Mouse (Mus musculus): ENCODE data around the gene Apobec4. TPM values are rescaled to one million over a fixed set of nuclear protein-coding genes. Genes with fewer than 3 reads are reported as not detected.

Apobec4 gene
- not detected in 2 replicates for polyA plus RNA-seq (2015; fragmentation: Nextera tagmentation; extraction: Ambion mirVana)

DNA sequence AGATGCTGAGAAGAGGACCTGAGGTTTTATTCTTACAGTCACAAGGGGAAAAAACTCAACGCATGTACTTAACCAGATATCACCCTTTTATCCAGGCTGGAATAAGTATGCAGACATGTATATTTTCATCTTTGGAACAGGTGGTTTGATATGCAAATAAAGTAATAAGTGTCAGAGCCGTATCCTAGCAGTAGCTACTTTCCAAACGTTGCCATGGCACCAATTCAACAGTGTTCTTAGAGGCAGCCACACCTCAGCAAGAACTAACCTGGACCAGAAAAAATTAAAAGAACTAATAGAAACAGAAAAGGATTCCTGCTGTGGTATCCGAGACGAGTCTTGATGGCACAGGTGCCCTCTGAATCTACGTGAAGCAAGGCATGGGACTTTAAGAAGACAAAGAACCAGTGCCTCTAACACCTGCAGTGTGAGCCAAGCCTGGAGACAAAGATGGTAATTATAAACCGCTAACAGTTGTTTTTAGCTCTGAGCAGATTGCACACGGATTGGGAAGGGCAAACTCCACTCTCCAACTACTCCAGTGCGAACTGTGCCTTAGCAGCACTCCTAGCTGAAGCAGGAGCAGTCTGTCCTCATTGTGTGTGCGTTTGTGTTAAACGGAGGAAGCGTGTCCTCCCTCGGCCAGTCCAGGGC is at the start of gene Apobec4:
Gene Apobec4 (plus strand): TSS at position 240 of the 654 bp plus-strand sequence.
- no peak for ATAC-seq (ENCODE audit: extremely low read depth, insufficient number of reproducible peaks, low FRiP score, low TSS enrichment)
- Histone ChIP-seq H3K4me1 (peaks cover 10% of the 10 kb centered on the region), H3K36me3 (no peaks in the 10 kb centered on the region), H3K27ac (replicated peaks) (no peak within 1 kb of the TSS), H3K9me3 (no peaks in the 10 kb centered on the region), H3K9ac (no peak within 1 kb of the TSS), H3K4me2 (no peak within 1 kb of the TSS), H3K27me3 (replicated peaks) (no peaks in the 10 kb centered on the region), H3K4me3 (no peak within 1 kb of the TSS)
- WGBS = 64% methylated on average over 13 of the region's 13 CpGs

DNA sequence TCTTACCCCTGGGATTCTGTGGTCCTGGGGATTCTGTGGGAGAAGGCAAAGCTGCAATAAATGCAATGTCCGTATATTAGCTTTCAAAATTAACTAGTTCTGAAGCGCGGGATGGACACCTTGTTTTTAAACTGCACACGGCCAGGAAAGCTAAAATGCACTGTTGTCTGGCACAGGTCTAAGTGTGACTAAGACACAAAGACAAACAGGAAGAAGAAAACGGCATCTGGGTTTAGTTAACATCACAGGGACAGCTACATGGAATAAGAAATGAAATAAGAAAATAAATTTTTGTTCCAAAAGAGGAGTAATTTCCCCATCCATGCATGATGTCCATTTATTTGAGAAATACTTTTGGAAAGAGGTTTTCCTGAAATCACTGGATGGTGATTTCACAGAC is 49.3 kb upstream of the Apobec4 start:
- no peak for ATAC-seq (ENCODE audit: extremely low read depth, insufficient number of reproducible peaks, low FRiP score, low TSS enrichment)
- Histone ChIP-seq H3K9ac (no peak overlapping the region), H3K4me3 (no peak overlapping the region), H3K9me3 (no peaks in the 10 kb centered on the region), H3K4me2 (no peak overlapping the region), H3K4me1 (peaks cover 33% of the 10 kb centered on the region), H3K27me3 (replicated peaks) (no peaks in the 10 kb centered on the region), H3K27ac (replicated peaks) (no peak overlapping the region), H3K36me3 (no peaks in the 10 kb centered on the region)
- WGBS = 83% methylated on average over 5 of the region's 5 CpGs

DNA sequence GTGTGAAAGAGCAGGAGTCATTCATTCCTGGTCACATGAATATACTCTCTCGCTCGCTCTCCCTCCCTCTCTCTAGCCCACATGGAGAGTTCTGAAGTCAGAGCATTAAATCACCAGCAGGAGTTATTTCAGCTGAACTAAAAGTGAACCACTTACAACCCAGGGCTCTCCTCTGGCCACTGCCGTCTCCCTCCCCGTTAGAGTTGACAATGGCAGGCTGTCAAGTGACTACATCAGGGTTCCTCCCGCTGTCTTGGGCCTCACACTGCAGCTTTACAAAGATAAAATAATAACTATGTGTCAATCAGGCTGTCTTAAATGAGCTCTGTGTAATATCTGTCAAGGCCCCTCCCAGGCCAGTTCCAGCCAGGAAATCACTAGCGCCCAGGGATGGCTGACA is 47.4 kb upstream of the Apobec4 start:
- 15% methylated on average over 6 of the region's 6 CpGs for WGBS
- H3K4me3 ChIP-seq = no peak overlapping the region
- H3K4me2 ChIP-seq = peak overlapping the region; percentile 49
- H3K9ac ChIP-seq = peak overlapping the region; percentile 52
- H3K9me3 ChIP-seq = no peaks in the 10 kb centered on the region
- no peaks in the 10 kb centered on the region for H3K27me3 ChIP-seq (replicated peaks)
- H3K36me3 ChIP-seq = no peaks in the 10 kb centered on the region
- peaks cover 33% of the 10 kb centered on the region for H3K4me1 ChIP-seq
- peak overlapping the region; percentile 90 for H3K27ac ChIP-seq (replicated peaks)
- ATAC-seq (ENCODE audit: extremely low read depth, insufficient number of reproducible peaks, low FRiP score, low TSS enrichment) = peak; percentile 58; the same call in 1 of the 2 replicates

DNA sequence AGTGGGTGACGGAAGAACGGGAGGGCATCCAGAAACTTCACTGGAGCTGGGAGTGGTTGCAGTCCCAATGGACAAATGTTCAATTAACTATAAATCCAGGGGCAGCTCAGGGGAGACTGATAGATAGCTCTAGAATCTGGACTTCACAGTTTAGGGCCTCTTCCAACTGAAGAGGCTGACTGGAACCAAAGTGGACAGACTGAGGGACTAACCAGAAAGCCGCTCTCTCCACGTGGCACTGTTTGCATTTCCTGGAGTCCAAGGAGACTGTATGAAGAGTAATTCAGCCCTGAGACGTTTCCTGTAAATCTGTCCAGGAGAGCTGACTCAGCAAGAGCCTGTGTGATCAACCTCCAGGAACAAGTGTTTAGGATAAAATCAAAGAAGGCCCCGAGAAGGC is 46.4 kb upstream of the Apobec4 start:
- H3K9ac ChIP-seq = no peak overlapping the region

DNA sequence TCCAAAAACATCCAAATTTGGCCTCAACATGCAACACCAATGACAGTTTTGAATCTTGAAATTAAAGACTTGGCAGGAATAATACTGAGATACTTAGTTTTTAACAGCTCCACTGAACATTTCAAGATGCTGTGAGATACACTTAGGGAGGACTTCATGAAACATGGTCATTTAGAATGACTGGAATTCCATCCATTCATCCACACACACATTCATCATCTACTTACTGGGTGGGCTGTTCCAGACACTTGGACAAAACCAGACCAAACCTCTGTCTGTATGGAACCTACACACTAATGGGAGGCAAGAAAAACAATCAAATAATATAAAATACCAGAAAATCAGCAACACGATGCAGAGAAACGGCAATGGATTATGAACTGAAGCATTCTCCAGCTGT is 42.8 kb upstream of the Apobec4 start:
- Histone ChIP-seq H3K36me3 (no peaks in the 10 kb centered on the region), H3K4me1 (peaks cover 18% of the 10 kb centered on the region), H3K27ac (replicated peaks) (no peak overlapping the region), H3K9me3 (no peaks in the 10 kb centered on the region), H3K9ac (no peak overlapping the region), H3K27me3 (replicated peaks) (no peaks in the 10 kb centered on the region), H3K4me2 (no peak overlapping the region), H3K4me3 (no peak overlapping the region)
- no peak for ATAC-seq (ENCODE audit: extremely low read depth, insufficient number of reproducible peaks, low FRiP score, low TSS enrichment)
- 73% methylated on average over 2 of the region's 2 CpGs for WGBS

More for the DNA sequence above, 46.4 kb upstream of the Apobec4 start:
- H3K4me1 ChIP-seq = peaks cover 33% of the 10 kb centered on the region
- no peaks in the 10 kb centered on the region for H3K9me3 ChIP-seq
- no peak overlapping the region for H3K4me2 ChIP-seq
- 46% methylated on average over 6 of the region's 6 CpGs for WGBS
- H3K36me3 ChIP-seq = no peaks in the 10 kb centered on the region
- no peak overlapping the region for H3K4me3 ChIP-seq
- ATAC-seq (ENCODE audit: extremely low read depth, insufficient number of reproducible peaks, low FRiP score, low TSS enrichment) = no peak
- peak overlapping the region; percentile 90 for H3K27ac ChIP-seq (replicated peaks)
- no peaks in the 10 kb centered on the region for H3K27me3 ChIP-seq (replicated peaks)

DNA sequence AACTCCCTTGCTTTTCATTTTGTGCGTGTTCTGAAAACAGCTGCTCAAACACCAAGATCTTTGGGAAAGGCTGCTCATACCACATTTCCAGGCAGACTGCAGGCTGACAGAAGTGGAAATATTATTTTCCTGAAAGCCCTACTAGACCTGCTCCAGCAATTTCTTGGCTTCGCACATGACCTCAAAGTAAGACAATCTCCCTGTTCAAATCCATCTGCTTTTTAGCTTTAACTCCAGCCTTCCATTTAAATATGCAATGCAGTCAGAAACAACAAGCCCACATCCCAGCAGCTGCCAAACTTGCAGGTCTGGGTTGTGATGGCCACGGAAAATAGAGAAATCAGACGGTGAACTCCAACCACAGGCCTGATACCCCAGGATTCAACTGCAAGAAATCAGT is 39.3 kb upstream of the Apobec4 start:
- Histone ChIP-seq H3K4me2 (no peak overlapping the region), H3K27ac (replicated peaks) (no peak overlapping the region), H3K4me1 (no peaks in the 10 kb centered on the region), H3K4me3 (no peak overlapping the region), H3K9me3 (0 out of 2 replicates have a peak, but pooled peaks cover 3% of the 10 kb centered on the region), H3K9ac (no peak overlapping the region), H3K27me3 (replicated peaks) (no peaks in the 10 kb centered on the region), H3K36me3 (no peaks in the 10 kb centered on the region)
- 82% methylated on average over 4 of the region's 4 CpGs for WGBS
- no peak for ATAC-seq (ENCODE audit: extremely low read depth, insufficient number of reproducible peaks, low FRiP score, low TSS enrichment)

DNA sequence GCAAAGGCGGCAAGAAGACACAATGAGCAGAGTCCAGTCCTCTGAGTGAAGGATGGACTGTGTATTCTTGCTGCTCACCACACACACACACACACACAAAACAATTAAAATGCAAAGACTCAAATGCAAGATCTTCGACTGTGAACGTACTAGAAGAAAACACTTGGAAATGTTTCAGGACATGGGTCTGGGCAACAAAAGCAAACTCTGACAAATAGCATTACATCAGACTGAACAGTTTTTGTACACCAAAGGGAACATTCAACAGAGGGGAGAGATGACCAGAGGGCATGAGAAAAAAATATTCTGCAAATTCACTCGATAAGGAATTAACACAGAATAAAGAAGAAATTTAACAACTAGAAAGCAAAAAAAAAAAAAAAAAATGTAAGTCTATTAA is 36.4 kb upstream of the Apobec4 start:
- H3K27ac ChIP-seq (replicated peaks) = no peak overlapping the region
- H3K4me1 ChIP-seq = peaks cover 19% of the 10 kb centered on the region
- H3K36me3 ChIP-seq = no peaks in the 10 kb centered on the region
- H3K9me3 ChIP-seq = 0 out of 2 replicates have a peak, but pooled peaks cover 3% of the 10 kb centered on the region
- H3K4me3 ChIP-seq = no peak overlapping the region
- ATAC-seq (ENCODE audit: extremely low read depth, insufficient number of reproducible peaks, low FRiP score, low TSS enrichment) = no peak
- no peak overlapping the region for H3K9ac ChIP-seq
- no peaks in the 10 kb centered on the region for H3K27me3 ChIP-seq (replicated peaks)
- no peak overlapping the region for H3K4me2 ChIP-seq
- 80% methylated on average over 4 of the region's 4 CpGs for WGBS

DNA sequence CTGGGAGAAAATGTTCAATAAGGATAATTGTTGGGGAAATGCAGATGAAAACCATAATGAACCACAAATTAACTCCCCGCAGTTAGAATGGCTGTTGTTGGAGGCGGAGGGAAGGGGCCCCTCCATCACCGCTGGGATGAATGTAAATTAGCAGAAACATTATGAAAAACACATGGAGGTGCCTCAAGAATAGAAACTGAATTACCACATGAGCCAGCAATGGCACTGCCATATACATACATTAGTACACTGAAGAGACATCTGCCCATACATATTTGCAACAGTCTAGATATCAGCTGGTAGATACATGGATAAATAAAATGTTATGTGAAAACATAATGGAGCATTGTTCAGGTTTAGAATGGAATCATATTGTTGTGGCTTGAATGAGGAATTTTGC is 35.9 kb upstream of the Apobec4 start:
- WGBS = 93% methylated on average over 3 of the region's 3 CpGs
- H3K27ac ChIP-seq (replicated peaks) = no peak overlapping the region
- ATAC-seq (ENCODE audit: extremely low read depth, insufficient number of reproducible peaks, low FRiP score, low TSS enrichment) = no peak
- H3K27me3 ChIP-seq (replicated peaks) = no peaks in the 10 kb centered on the region
- 0 out of 2 replicates have a peak, but pooled peaks cover 3% of the 10 kb centered on the region for H3K9me3 ChIP-seq
- H3K4me3 ChIP-seq = no peak overlapping the region
- no peak overlapping the region for H3K9ac ChIP-seq
- no peak overlapping the region for H3K4me2 ChIP-seq
- H3K4me1 ChIP-seq = peaks cover 24% of the 10 kb centered on the region
- H3K36me3 ChIP-seq = no peaks in the 10 kb centered on the region

DNA sequence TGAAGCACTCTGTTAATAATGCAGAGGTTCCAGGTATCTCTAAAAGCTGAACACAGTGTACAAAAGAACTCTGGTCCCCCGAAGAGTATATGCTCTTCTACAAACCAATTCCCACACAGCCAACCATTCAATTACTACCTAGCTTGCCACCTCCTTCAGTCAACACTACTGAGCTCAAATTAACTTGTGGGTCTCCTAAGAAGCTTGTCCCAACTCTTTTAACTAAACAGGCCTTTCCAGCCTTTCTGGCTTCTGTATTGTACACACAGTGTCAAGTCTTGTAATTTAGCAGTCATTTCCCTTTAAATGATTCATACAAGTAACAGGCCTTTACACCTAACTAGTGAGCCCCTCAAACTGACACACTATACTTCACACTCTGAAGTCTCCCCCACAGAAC is 33.0 kb upstream of the Apobec4 start:
- no peak overlapping the region for H3K27ac ChIP-seq (replicated peaks)

DNA sequence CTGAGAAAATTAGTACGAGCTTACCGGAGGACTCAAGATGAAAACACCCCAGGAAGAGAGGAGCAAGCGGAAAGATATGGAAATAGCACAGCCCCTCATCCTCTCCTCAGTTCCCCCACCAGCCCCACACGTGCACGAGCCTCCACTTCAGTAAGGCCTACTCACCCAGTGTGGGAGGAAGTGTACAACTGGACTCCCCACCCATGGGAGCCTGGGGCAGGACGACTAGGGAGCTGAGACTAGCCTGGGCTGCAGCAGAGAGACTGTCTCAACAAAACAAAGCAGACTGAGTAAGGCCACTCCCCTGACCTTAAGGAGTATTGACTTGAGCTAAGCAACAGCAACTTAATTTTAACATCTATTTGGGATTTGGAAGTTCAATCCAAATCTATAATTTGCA is 32.2 kb upstream of the Apobec4 start:
- no peak overlapping the region for H3K9ac ChIP-seq
- ATAC-seq (ENCODE audit: extremely low read depth, insufficient number of reproducible peaks, low FRiP score, low TSS enrichment) = no peak
- H3K36me3 ChIP-seq = no peaks in the 10 kb centered on the region
- 0 out of 2 replicates have a peak overlapping the region, but pooled peaks have one; percentile 42 for H3K27ac ChIP-seq (replicated peaks)
- 0 out of 2 replicates have a peak, but pooled peaks cover 5% of the 10 kb centered on the region for H3K9me3 ChIP-seq
- H3K4me3 ChIP-seq = no peak overlapping the region
- H3K4me1 ChIP-seq = peaks cover 39% of the 10 kb centered on the region
- WGBS = 34% methylated on average over 6 of the region's 6 CpGs
- no peaks in the 10 kb centered on the region for H3K27me3 ChIP-seq (replicated peaks)
- H3K4me2 ChIP-seq = no peak overlapping the region

More for the DNA sequence above, 33.0 kb upstream of the Apobec4 start:
- H3K27me3 ChIP-seq (replicated peaks) = no peaks in the 10 kb centered on the region
- WGBS = 73% methylated on average over 1 of the region's 1 CpGs
- H3K9me3 ChIP-seq = 0 out of 2 replicates have a peak, but pooled peaks cover 5% of the 10 kb centered on the region
- H3K4me1 ChIP-seq = peaks cover 39% of the 10 kb centered on the region
- H3K4me3 ChIP-seq = no peak overlapping the region
- no peak overlapping the region for H3K4me2 ChIP-seq
- ATAC-seq (ENCODE audit: extremely low read depth, insufficient number of reproducible peaks, low FRiP score, low TSS enrichment) = no peak
- H3K36me3 ChIP-seq = no peaks in the 10 kb centered on the region
- H3K9ac ChIP-seq = no peak overlapping the region; the same call in 1 of the 2 replicates

DNA sequence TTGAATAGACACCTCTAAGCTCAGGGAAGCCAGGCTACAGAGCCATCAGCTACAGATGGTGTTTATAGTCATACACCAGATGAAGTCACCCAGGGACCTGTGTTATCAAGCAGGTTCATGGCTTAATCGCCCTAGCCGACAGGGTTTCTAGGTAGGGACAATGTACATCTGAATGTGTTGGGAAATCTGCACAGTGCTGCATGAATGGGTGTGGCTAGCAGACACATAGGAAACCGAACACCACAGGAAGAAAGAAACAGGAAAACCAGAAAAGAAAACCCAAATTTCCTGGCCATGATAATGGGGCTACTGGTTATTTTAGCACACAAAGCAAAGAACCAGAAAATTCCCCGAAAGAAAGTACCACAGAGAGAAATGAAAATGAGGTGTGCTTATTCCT is 29.4 kb upstream of the Apobec4 start:
- Histone ChIP-seq H3K4me3 (no peak overlapping the region), H3K27me3 (replicated peaks) (no peaks in the 10 kb centered on the region), H3K4me2 (no peak overlapping the region), H3K36me3 (no peaks in the 10 kb centered on the region), H3K4me1 (peaks cover 44% of the 10 kb centered on the region), H3K9ac (no peak overlapping the region), H3K9me3 (0 out of 2 replicates have a peak, but pooled peaks cover 2% of the 10 kb centered on the region), H3K27ac (replicated peaks) (peak overlapping the region; percentile 59)
- ATAC-seq (ENCODE audit: extremely low read depth, insufficient number of reproducible peaks, low FRiP score, low TSS enrichment) = no peak
- 53% methylated on average over 4 of the region's 4 CpGs for WGBS
